Mouse (Mus musculus) neural tube, embryonic 13.5 days (tissue): Measurements from ENCODE around the gene Hivep3. TPM values are rescaled to one million over a fixed set of nuclear protein-coding genes. Genes with fewer than 3 reads are reported as not detected.

Source experiments
- ATAC-seq: fragments of 200-750 bp; cut with Nextera tagmentation; 2 replicates; pipeline ENCODE4 v1.8.0; 2017; ENCODE audit warnings: low read depth, mild to moderate bottlenecking, moderate TSS enrichment, moderate library complexity
- H3K27ac ChIP-seq: fragments of 300-500 bp; sonication (generic); replicated peaks from 2 replicates; pipeline ENCODE4 v1.5.1; 2015; ENCODE audit warnings: moderate library complexity, mild to moderate bottlenecking, inconsistent platforms
- H3K27me3 ChIP-seq: fragments of 300-500 bp; sonication (generic); 2 replicates; pipeline ENCODE4 v1.6.1; 2015; ENCODE audit warnings: mild to moderate bottlenecking, inconsistent platforms
- H3K36me3 ChIP-seq: fragments of 300-500 bp; sonication (generic); 2 replicates; pipeline ENCODE4 v1.6.1; 2015; ENCODE audit warnings: mild to moderate bottlenecking, inconsistent platforms
- H3K4me1 ChIP-seq: fragments of 300-500 bp; sonication (generic); replicated peaks from 2 replicates; pipeline ENCODE4 v1.6.1; 2015; ENCODE audit warnings: inconsistent platforms
- H3K4me2 ChIP-seq: fragments of 300-500 bp; sonication (generic); 2 replicates; pipeline ENCODE4 v1.6.1; 2015; ENCODE audit warnings: inconsistent platforms, mild to moderate bottlenecking, moderate library complexity
- H3K4me3 ChIP-seq: fragments of 300-500 bp; sonication (generic); 2 replicates; pipeline ENCODE4 v1.5.1; 2015; ENCODE audit warnings: mild to moderate bottlenecking, inconsistent platforms
- H3K9ac ChIP-seq: fragments of 300-500 bp; sonication (generic); 2 replicates; pipeline ENCODE4 v1.6.1; 2015; ENCODE audit warnings: moderate library complexity, mild to moderate bottlenecking, inconsistent platforms
- H3K9me3 ChIP-seq: fragments of 300-500 bp; sonication (generic); 2 replicates; pipeline ENCODE4 v1.6.1; 2016; ENCODE audit warnings: inconsistent platforms
- WGBS: fragments of 180-500 bp; shearing (Covaris S2); methylation state at CpG from one replicate; pipeline ENCODE4 v1.1.7; 2015; 5-methylcytosine and 5-hydroxymethylcytosine counted together
- polyA plus RNA-seq: library from polyadenylated mRNA; unstranded; fragments of >200 nt; fragmentation: Nextera tagmentation; extraction: Ambion mirVana; gene quantifications from 2 replicates; pipeline ENCODE4 v1.2.1, GENCODE M21; 2015

Hivep3 gene
- polyA plus RNA-seq, 1 experiment from 2014 or later = 20.6 TPM

DNA sequence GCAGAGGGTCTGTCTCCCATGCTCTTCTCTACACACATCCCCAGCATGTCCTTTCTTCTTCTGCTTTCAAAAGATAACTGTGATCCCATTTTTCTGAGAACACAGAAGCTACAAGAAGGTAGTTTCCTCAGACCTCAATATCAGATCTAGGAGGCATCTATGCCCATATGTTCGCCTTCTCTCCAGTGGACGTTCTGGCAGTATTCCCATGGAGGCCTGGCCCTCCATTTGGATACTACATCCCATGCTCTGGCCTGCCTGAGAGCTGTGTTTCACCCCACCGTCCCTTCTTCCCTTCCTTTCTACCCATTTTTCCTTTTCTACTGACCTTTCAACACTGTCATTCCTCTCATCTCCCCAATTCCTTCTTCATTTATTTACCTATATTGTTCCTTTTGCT, 34.5 kb downstream of the Hivep3 start:
- H3K9ac ChIP-seq = no peak overlapping the region
- H3K27me3 ChIP-seq = no peaks in the 10 kb centered on the region
- H3K4me1 ChIP-seq = no peaks in the 10 kb centered on the region
- no peak overlapping the region for H3K4me3 ChIP-seq
- ATAC-seq = no peak
- H3K9me3 ChIP-seq = no peaks in the 10 kb centered on the region
- H3K36me3 ChIP-seq = no peaks in the 10 kb centered on the region
- WGBS = 86% methylated on average over 3 of the region's 3 CpGs
- H3K4me2 ChIP-seq = no peak overlapping the region
- H3K27ac ChIP-seq = no peak overlapping the region

DNA sequence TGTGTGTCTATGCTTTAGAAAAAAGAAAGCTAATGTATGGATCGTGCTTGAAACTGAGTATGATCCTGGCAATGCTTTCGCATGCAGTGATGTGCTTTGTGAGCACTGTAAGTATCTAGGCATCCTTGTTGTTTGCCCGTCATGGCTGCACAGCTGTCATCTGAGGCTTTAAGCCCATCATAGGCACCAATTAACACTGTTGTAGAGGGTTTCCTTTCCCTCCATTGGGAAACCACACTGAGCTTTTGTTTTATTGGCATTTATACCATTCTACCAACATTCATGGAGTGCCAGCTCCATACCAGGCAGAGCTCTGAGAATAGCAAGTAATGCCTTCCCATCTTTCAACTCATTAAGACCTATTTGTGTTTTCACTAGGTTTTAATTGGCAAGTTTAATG, 42.3 kb downstream of the Hivep3 start:
- WGBS = 86% methylated on average over 3 of the region's 3 CpGs
- Histone ChIP-seq H3K27me3 (no peaks in the 10 kb centered on the region), H3K4me1 (no peaks in the 10 kb centered on the region), H3K4me2 (no peak overlapping the region), H3K27ac (no peak overlapping the region), H3K9me3 (no peaks in the 10 kb centered on the region), H3K36me3 (no peaks in the 10 kb centered on the region), H3K4me3 (no peak overlapping the region), H3K9ac (no peak overlapping the region)
- ATAC-seq = no peak

- no peaks in the 10 kb centered on the region for H3K4me1 ChIP-seq
Observed at GRCm38 (mm10) chr4:119777146-119777545, 43.6 kb downstream of the Hivep3 start.

GRCm38 (mm10) chr4:119779561-119780400, 46.2 kb downstream of the Hivep3 start:
- Histone ChIP-seq H3K4me3 (no peak overlapping the region), H3K9ac (no peak overlapping the region), H3K4me1 (no peaks in the 10 kb centered on the region), H3K9me3 (no peaks in the 10 kb centered on the region), H3K27me3 (no peaks in the 10 kb centered on the region), H3K4me2 (no peak overlapping the region), H3K27ac (no peak overlapping the region), H3K36me3 (no peaks in the 10 kb centered on the region)
- 51% methylated on average over 5 of the region's 5 CpGs for WGBS
- ATAC-seq = no peak

More at GRCm38 (mm10) chr4:119777146-119777545, 43.6 kb downstream of the Hivep3 start:
- Histone ChIP-seq H3K27ac (no peak overlapping the region), H3K9me3 (no peaks in the 10 kb centered on the region), H3K9ac (no peak overlapping the region), H3K4me2 (no peak overlapping the region), H3K27me3 (no peaks in the 10 kb centered on the region), H3K4me3 (no peak overlapping the region), H3K36me3 (no peaks in the 10 kb centered on the region)
- ATAC-seq = no peak
- WGBS = 88% methylated on average over 3 of the region's 3 CpGs

- Histone ChIP-seq H3K9me3 (no peaks in the 10 kb centered on the region), H3K4me2 (no peak overlapping the region), H3K36me3 (no peaks in the 10 kb centered on the region), H3K4me3 (no peak overlapping the region), H3K27ac (no peak overlapping the region), H3K27me3 (no peaks in the 10 kb centered on the region), H3K9ac (no peak overlapping the region), H3K4me1 (no peaks in the 10 kb centered on the region)
- 90% methylated on average over 6 of the region's 6 CpGs for WGBS
- ATAC-seq = no peak
Observed at GRCm38 (mm10) chr4:119780881-119781280, 47.3 kb downstream of the Hivep3 start.

DNA sequence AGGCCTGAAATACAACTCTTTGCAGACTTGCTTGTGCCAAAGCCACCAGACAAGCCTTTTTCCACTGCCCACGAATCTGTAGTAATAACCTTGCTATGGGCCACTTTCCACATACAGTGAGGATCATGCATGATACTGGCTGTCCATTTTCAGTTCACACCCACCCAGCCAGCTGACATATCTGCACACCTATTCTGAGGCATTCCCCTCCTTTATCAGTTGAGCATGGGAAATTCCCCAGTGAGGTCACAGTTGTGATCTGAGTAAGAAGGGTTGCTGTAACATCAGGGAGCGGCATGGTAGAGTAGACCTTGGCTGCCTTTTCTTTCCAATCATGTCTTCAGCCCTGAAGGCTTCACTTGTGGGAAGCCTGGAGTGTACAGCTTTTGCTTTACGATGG, 51.4 kb downstream of the Hivep3 start:
- ATAC-seq = no peak
- WGBS = 90% methylated on average over 3 of the region's 3 CpGs

DNA sequence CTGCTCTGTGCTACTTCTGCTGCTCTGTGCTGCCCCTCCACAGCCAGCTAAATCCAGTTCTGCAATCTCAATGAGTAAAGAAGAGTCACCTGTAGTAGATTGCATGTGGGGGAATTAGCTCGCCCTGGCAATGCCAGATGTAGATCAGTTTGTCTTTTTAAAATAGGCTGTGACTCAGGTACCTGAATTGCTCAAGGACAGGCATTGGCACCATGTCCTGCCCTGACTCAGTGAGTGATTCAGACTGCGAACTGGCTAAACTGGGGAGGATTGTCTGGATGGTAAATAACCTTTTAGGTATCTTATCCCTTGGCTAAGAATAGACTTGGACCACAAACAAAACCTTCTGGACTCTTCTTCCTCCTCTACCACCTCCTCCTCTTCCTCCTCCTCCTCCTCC, 52.7 kb downstream of the Hivep3 start:
- Histone ChIP-seq H3K36me3 (no peaks in the 10 kb centered on the region), H3K27ac (no peak overlapping the region), H3K9ac (no peak overlapping the region), H3K4me3 (no peak overlapping the region), H3K27me3 (no peaks in the 10 kb centered on the region), H3K9me3 (no peaks in the 10 kb centered on the region), H3K4me2 (no peak overlapping the region), H3K4me1 (no peaks in the 10 kb centered on the region)
- WGBS = 84% methylated on average over 2 of the region's 2 CpGs
- no peak for ATAC-seq

More for the DNA sequence above, 51.4 kb downstream of the Hivep3 start:
- no peak overlapping the region for H3K9ac ChIP-seq
- H3K4me3 ChIP-seq = no peak overlapping the region
- H3K9me3 ChIP-seq = no peaks in the 10 kb centered on the region
- no peaks in the 10 kb centered on the region for H3K36me3 ChIP-seq
- no peak overlapping the region for H3K27ac ChIP-seq
- no peak overlapping the region for H3K4me2 ChIP-seq
- H3K27me3 ChIP-seq = no peaks in the 10 kb centered on the region
- no peaks in the 10 kb centered on the region for H3K4me1 ChIP-seq

- Histone ChIP-seq H3K4me3 (no peak overlapping the region), H3K9me3 (no peaks in the 10 kb centered on the region), H3K4me1 (no peaks in the 10 kb centered on the region), H3K36me3 (no peaks in the 10 kb centered on the region), H3K27me3 (no peaks in the 10 kb centered on the region), H3K9ac (no peak overlapping the region), H3K27ac (no peak overlapping the region), H3K4me2 (no peak overlapping the region)
- ATAC-seq = no peak
- 80% methylated on average over 1 of the region's 2 CpGs for WGBS
Observed at GRCm38 (mm10) chr4:119786721-119787120, 53.1 kb downstream of the Hivep3 start.

DNA sequence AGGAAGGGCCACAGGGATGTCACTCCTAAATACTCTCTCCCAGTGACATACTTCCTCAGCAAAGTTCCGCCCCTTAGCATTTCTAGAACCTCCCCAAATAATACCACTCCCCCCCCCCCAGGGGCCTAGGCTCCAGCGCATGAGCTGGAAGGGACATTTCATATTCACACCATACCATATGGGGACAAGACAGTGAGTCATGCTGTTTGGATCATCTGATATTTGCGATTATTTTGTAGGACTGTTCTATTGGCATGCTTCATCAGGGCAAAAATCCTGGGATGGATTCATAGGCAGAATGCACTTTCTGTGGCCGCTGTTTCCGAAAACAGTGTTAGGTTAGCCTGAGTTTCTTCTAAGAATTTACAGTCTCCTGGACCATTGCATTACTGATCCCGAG, 55.2 kb downstream of the Hivep3 start:
- H3K9ac ChIP-seq = no peak overlapping the region
- no peak overlapping the region for H3K27ac ChIP-seq
- no peaks in the 10 kb centered on the region for H3K9me3 ChIP-seq
- 96% methylated on average over 6 of the region's 6 CpGs for WGBS
- H3K27me3 ChIP-seq = no peaks in the 10 kb centered on the region
- no peaks in the 10 kb centered on the region for H3K36me3 ChIP-seq
- no peak overlapping the region for H3K4me3 ChIP-seq
- no peak overlapping the region for H3K4me2 ChIP-seq
- no peak for ATAC-seq
- no peaks in the 10 kb centered on the region for H3K4me1 ChIP-seq

- no peaks in the 10 kb centered on the region for H3K36me3 ChIP-seq
- H3K4me2 ChIP-seq = no peak overlapping the region
- no peaks in the 10 kb centered on the region for H3K27me3 ChIP-seq
- H3K4me3 ChIP-seq = no peak overlapping the region
- no peaks in the 10 kb centered on the region for H3K4me1 ChIP-seq
- H3K9me3 ChIP-seq = no peaks in the 10 kb centered on the region
- 77% methylated on average over 9 of the region's 9 CpGs for WGBS
- H3K27ac ChIP-seq = no peak overlapping the region
- no peak overlapping the region for H3K9ac ChIP-seq
- no peak for ATAC-seq
Observed at GRCm38 (mm10) chr4:119789495-119790148, 56.0 kb downstream of the Hivep3 start.

GRCm38 (mm10) chr4:119798891-119799290, 65.3 kb downstream of the Hivep3 start:
- no peak overlapping the region for H3K4me2 ChIP-seq

DNA sequence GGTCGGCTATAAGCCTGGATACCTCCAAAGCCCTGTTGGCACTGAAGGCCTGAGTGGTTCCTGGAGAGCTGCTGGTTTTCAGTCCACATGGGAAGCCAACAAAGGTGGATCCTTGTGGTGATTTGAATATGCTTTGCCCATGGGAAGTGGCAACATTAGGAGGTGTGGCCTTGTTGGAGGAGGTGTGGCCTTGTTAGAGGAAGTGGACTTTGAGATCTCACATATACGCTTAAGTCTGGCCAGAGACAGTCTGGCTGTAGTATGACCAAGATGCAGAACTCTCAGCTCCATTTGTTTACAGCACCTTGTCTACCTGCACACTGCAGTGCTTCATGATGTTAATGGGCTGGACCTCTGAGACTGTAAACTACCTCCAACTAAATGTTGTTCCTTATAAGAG, 73.0 kb downstream of the Hivep3 start:
- Histone ChIP-seq H3K4me1 (no peaks in the 10 kb centered on the region), H3K9ac (no peak overlapping the region), H3K9me3 (no peaks in the 10 kb centered on the region), H3K27me3 (peaks cover 5% of the 10 kb centered on the region; the same call in 1 of the 2 replicates), H3K4me2 (no peak overlapping the region), H3K4me3 (no peak overlapping the region), H3K27ac (no peak overlapping the region), H3K36me3 (no peaks in the 10 kb centered on the region)
- no peak for ATAC-seq
- 81% methylated on average over 2 of the region's 2 CpGs for WGBS

More at GRCm38 (mm10) chr4:119798891-119799290, 65.3 kb downstream of the Hivep3 start:
- Histone ChIP-seq H3K9ac (no peak overlapping the region), H3K4me1 (no peaks in the 10 kb centered on the region), H3K27me3 (no peaks in the 10 kb centered on the region), H3K4me3 (no peak overlapping the region), H3K27ac (no peak overlapping the region), H3K36me3 (no peaks in the 10 kb centered on the region), H3K9me3 (no peaks in the 10 kb centered on the region)
- 71% methylated on average over 3 of the region's 3 CpGs for WGBS
- ATAC-seq = no peak
